Mouse (Mus musculus) induced T-regulatory cell, adult 2 months (primary cell): ENCODE measurements around the gene Stat3.

Experiments used
- DNase-seq: peaks from one replicate; pipeline ENCODE4 v3.0.0-alpha.2; 2012; ENCODE audit warnings: low read depth

The Stat3 gene

DNA sequence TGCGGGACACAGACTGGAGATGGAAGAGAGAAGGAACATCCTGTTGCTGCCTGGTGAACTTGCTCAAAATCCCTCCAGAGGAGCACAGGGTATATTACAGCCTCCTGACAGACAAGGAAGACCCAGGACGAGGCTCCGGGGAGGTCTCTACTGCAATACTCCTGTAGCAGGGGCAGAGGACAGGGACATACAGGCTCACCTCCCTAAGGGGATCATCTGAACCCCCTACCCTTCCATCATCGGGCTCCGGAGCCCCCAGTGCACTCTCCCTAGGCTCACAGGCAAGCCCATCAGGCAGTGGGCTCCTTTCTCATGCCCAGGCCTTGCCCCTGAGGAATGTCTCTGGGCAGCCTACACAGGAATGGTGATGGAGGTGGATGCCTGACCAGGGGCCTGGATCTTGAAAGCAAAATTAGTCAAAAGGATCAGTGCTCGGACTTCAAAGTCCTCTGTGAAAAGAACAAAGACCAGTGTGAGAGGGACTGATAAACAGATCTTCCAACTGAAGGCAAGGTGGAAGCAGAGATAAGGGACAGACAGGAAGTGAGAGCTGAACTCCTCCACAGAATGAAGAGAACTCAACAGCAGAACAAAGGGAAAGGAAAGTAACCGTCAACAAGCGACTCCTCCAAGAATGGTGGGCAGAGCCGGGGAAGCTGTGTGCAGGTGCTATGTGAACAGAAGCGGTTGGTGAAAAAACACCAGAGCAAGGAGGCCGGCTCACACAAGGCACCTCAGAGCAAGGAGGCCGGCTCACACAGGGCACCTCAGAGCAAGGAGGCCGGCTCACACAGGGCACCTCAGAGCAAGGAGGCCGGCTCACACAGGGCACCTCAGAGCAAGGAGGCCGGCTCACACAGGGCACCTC, 47.9 kb downstream of the Stat3 start:
- DNase-seq: peak; percentile 55

GRCm38 (mm10) chr11:100890481-100890880, 48.9 kb downstream of the Stat3 start:
- DNase-seq: no peak

GRCm38 (mm10) chr11:100888348-100888820, 51.0 kb downstream of the Stat3 start:
- DNase-seq: no peak

GRCm38 (mm10) chr11:100887764-100888163, 51.6 kb downstream of the Stat3 start:
- no peak for DNase-seq

DNA sequence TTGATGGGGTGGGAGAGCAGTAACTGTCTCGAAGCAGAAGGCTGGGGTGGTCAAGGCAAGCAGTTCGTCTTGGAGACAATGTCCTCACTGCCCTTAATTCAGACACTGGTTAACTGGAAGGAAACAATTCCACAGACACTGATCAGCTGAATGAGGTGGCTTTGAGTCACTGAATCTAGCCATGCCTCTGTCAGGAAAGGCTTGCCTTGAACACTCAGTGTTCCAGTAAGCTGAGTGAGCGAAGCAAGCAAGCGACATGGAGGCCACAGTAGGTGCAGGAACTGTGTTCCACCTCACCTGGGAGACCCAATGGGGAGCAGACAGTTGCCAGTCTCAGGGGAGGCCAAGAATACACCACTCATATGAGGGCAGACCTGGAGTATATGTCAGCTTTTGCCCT, 52.1 kb downstream of the Stat3 start:
- DNase-seq: no peak

DNA sequence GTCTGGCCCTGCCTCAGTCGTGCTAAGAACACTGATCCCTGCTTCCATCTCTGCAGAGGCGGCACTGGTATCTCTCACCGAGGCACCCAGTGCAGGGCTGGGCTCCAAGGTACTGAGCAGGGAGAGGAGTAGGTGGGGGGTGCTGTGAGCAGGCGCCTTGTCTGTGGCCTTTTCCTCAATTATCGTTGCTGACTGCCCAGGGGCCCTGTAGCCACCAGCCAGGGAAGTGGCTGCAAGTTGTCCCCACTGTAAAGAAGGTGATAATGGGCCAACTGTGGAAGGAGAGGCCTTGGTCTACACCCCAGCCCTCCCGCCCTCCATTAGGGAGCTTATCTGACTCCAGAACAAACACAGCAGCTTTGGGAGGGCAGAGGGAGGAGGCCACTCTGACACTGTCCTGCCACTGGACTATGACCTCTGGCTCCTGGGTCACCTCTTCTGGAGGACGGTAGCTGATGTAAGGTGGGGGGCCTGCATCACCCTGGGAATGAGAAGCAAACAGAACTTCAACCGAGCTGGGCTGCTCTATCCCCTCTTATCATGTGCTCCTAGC, 53.1 kb downstream of the Stat3 start:
- DNase-seq: no peak

DNA sequence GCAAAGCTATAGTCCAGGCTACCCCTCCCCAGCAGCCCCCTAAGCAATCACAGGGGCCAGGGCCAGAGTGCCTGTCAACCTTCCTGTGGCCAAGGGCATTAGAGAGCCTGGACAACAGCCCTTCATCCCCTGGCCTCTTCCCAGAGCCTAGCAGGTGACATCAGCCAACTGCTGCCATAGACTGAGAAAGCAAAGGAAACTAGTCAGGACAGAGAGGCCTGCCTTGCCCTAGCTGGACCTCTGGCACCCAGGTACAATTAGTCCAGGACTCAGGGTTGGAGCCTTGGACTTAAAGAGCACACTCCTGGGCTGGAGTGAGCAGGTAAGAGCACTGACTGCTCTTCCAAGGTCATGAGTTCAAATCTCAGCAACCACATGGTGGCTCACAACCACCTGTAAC, 53.9 kb downstream of the Stat3 start:
- no peak for DNase-seq

DNA sequence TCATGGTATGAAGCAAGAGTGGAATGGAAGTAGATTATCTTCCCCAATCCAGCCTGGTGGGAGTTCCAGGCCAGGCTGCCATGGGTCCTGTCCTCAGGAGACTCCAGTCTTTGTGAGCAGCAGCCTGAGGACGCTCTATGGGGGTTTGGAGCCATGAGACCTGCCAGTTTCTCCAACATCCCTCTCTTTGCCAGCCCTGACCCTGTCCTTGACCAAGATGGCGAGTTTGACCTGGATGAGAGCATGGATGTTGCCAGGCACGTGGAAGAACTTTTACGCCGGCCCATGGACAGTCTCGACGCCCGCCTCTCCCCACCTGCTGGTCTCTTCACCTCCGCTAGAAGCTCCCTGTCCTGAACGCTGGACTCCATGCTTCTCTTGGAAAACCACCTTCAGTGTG, 55.7 kb downstream of the Stat3 start:
- no peak for DNase-seq

DNA sequence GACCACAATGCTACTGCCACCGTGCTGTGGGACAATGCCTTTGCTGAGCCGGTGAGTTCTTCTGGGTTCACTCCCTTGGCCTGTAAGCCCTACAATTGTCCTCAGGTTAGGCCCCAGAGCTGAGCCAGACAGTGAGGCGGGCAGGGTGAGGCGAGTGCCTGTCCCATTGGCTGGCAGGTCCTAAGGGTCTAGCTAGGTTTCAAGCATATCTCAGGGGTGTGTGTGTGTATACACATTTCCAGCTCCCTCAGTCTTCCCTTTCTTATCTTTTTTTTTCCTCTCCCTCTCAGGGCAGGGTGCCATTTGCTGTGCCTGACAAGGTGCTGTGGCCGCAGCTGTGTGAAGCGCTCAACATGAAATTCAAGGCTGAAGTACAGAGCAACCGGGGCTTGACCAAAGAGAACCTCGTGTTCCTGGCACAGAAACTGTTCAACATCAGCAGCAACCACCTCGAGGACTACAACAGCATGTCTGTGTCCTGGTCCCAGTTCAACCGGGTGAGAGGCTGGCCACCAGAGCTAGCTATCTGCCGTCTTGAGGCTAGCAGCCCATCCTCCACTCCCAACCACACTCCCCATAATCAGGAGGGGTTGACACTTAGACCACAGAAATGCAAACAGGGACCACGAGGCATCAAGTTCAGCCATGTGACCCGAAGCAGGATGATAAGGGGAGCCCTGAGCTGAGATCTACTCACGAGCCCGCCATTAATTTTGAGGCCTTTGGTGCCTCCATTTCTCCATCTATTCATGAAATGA, 59.8 kb downstream of the Stat3 start:
- no peak for DNase-seq

- no peak for DNase-seq
These were observed 63.6 kb downstream of the Stat3 start for GRCm38 (mm10) chr11:100875761-100876160.

GRCm38 (mm10) chr11:100870968-100871350, 68.4 kb downstream of the Stat3 start:
- DNase-seq: no peak

DNA sequence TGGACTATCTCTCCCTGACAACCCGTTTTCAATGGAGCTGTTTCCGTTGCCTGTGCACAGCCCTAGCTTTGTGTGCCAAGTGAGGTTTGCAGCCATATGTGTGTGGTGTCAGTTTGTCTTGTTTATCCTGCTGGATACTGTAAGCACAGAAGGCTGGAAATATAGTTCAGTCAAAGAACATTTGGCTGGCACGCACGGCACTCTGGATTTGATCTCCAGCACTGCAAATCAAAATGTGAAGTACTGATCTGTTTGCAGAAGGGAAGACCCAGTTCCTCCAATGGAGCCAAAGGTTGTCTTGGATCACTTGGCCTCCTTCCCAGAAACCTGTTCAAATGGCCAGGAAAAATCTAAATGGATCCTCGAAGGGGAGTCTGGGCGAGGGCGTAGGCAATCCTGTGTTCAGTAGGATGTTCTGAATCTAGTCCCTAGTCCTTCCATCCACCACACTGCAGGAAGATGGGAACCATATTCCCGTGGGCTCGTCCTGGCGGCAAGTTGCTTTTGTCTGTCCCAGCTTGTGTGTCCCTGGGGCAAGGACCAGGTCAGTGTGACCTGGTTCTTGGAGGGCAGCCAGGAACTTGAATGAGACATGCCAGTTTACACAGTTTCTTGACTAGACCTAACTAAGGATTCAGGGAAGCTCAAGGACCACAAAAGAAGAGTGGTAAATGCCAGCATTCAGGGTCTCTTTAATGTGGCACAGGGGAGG, 68.9 kb downstream of the Stat3 start:
- DNase-seq: no peak

DNA sequence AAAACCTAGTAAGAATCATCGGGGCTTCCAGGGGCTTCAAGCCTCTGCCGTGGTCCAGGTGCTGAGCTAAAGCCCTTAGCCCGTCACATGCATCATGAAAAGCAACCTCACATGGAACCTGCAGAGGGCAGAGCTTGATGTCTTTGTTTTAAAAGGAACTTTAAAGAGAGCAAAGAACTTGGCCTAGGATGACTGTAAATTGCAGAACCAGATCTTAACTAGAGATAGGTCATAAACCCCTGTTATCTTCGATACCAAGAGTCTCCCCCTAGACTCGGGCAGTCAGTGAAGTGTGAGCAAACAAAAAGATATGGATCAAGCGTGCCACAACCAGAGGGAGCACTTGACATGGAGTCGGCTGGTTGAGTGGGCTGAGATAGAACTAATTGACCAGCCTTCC, 73.7 kb downstream of the Stat3 start:
- no peak for DNase-seq

DNA sequence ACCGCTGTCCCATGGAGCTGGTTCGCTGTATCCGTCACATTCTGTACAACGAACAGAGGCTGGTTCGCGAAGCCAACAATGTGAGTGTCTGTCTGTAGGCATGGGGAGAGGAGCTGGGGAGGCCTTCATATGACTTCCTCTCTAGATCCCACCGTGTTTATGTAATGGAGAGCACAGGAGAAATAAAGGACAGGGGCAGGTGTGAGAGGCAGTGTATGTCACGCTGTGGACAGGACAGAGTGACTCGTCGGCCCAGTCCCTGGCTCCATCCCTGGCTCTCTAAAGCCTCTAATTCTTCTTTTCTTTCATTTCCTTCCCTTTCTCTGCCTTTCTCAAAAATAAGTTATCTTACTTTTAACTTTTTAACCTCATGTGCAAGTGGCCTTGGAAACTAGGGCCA, 76.2 kb downstream of the Stat3 start:
- DNase-seq: no peak

DNA sequence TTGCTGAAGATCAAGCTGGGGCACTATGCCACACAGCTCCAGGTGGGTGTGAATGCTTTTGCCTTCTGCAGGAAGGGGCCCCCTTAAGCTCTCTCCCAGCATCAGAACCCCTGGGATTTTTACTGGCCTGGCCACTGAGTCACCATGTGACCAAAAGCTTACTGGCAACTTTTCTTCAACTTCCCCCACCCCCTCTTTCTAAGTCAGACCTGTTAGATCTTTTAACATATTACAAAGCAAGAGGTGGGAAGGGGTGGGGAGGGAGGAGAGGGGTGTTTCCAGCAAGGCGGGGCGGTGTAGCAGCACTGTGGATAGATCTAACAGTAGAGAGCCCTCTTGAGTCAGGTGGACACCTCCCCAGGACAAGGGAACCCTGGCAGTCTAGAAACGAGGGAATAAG, 77.5 kb downstream of the Stat3 start:
- peak; percentile 69 for DNase-seq

DNA sequence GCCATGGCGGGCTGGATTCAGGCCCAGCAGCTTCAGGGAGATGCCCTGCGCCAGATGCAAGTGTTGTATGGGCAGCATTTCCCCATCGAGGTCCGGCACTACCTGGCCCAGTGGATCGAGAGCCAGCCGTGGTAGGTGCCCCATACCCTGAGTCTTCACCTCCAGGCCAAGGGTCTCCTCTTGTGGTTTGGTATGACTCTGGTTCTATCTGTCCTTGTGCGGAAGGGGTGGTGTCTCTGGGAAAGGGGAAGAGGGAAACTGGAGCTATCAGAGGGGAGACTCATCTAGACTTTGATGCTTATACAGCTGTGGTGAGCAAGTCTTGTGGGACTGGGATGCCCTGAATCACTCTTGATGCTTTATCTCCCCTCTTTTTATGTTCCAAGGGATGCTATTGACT, 78.0 kb downstream of the Stat3 start:
- peak; percentile 54 for DNase-seq

- peak; percentile 94 for DNase-seq
These were observed 78.9 kb downstream of the Stat3 start for GRCm38 (mm10) chr11:100860198-100861048.

DNA sequence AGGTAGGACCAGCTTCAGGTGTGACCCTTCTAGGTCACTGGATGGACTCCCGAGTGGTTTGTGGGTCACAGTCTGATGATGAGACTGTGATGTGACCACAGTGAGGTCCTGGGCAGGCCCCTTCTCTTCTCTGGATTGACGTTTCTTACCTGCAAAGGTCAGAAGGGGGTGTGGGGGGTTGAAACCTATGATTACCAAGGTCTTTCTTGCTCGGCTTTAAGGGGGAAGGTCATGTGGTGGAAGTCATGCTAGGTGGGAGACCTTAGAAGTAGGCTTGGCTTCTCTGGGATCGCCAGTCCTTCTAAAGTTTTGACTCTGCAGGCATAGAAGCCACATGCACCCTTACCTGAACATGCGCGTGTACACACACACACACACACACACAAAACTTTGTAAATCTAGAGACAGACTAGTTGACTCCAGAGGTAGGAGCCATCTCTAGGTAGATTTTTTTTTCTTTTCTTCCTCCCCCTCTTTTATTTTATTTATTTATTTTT, 79.7 kb downstream of the Stat3 start:
- DNase-seq: peak; percentile 67

DNA sequence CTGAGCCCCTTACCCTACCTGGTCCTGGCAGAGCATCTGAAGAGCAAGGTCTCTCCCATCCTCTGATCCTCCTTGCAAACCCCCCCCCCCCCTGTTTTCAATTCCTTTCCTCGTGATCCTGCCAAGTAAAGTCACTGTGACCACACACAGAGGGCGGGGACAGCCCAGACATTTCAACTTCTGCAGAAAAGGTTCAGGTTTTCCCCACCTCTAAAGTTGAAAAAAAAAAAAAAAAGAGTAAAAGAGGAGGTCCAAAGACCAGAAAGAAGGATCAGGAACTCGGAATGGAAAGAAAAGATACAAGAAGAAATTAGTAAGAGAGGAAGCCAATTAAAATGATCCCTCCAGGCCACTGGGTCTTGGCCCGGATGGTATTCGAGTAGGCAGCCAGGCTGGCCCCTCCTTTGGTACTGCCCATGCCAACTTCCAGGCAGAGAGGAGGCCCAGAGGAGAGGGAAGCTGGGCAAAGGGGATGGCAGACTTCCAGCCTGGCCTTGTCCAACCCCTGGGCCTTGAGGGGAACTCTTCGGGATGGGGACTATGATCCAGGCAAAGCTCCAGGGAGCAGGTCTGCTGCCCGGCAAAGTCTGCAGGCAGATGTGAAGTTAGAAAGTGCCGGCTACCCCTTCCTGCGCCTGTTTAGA, 80.3 kb downstream of the Stat3 start, which contains the start of gene Stat5a:
Gene Stat5a, plus strand, starts transcription at position 417 of the 644 bp plus-strand sequence.
- peak; percentile 67 for DNase-seq

- DNase-seq: peak; percentile 45
These were observed 81.4 kb downstream of the Stat3 start for GRCm38 (mm10) chr11:100857960-100858359.
